Mouse (Mus musculus) lung, postnatal 36 days (tissue): Measurements from ENCODE around the gene 1500011B03Rik.
A peak's percentile ranks its signal among the peaks of the same experiment; 100 is the strongest.
"Not testable (repeated sequence)": the region's sequence is repeated elsewhere in the genome, so short reads cannot be mapped to it uniquely, and the experiment has no call there.

Source experiments
- DNase-seq: peaks from one replicate; pipeline ENCODE4 v3.0.0; 2022; ENCODE audit warnings: mixed read lengths

Gene 1500011B03Rik

GRCm38 (mm10) chr5:114822796-114823688 is at the start of gene 1500011B03Rik:
1500011B03Rik (minus strand) TSS chr5:114823468.
- peak; percentile 73 for DNase-seq

GRCm38 (mm10) chr5:114865279-114865678 is 42.0 kb upstream of the 1500011B03Rik start:
- no peak for DNase-seq

GRCm38 (mm10) chr5:114864813-114865212 is 41.5 kb upstream of the 1500011B03Rik start:
- no peak for DNase-seq

- no peak for DNase-seq
These were observed 38.5 kb upstream of the 1500011B03Rik start for GRCm38 (mm10) chr5:114861730-114862129.

- DNase-seq, result peak; percentile 84
These were observed 36.0 kb upstream of the 1500011B03Rik start for GRCm38 (mm10) chr5:114859253-114859652.

GRCm38 (mm10) chr5:114858582-114858981 is 35.3 kb upstream of the 1500011B03Rik start, which contains the start of gene Gm9936:
Gm9936 (minus strand) TSS chr5:114858682.
- DNase-seq, result no peak

GRCm38 (mm10) chr5:114853364-114853763 is 30.1 kb upstream of the 1500011B03Rik start, which contains the start of gene 4930519G04Rik:
4930519G04Rik (plus strand) TSS chr5:114853664.
- DNase-seq, result not testable (repeated sequence)

- no peak for DNase-seq
These were observed 28.4 kb upstream of the 1500011B03Rik start for GRCm38 (mm10) chr5:114851565-114852236.

- not testable (repeated sequence) for DNase-seq
These were observed 21.1 kb upstream of the 1500011B03Rik start for GRCm38 (mm10) chr5:114844371-114844770.

GRCm38 (mm10) chr5:114842674-114843073 is 19.4 kb upstream of the 1500011B03Rik start:
- no peak for DNase-seq

GRCm38 (mm10) chr5:114842155-114842554 is 18.9 kb upstream of the 1500011B03Rik start:
- not testable (repeated sequence) for DNase-seq

- DNase-seq, result not testable (repeated sequence)
These were observed 17.2 kb upstream of the 1500011B03Rik start for GRCm38 (mm10) chr5:114840481-114840880.

GRCm38 (mm10) chr5:114836886-114837285 is 13.6 kb upstream of the 1500011B03Rik start:
- no peak for DNase-seq

GRCm38 (mm10) chr5:114829740-114830139 is 6.5 kb upstream of the 1500011B03Rik start:
- DNase-seq, result no peak

- DNase-seq, result no peak
These were observed 4.2 kb upstream of the 1500011B03Rik start for GRCm38 (mm10) chr5:114827427-114827826.

- peak; percentile 86 for DNase-seq
These were observed 2.9 kb upstream of the 1500011B03Rik start for GRCm38 (mm10) chr5:114825978-114826691.

GRCm38 (mm10) chr5:114824197-114824596 is 929 bp upstream of the 1500011B03Rik start:
- peak; percentile 72 for DNase-seq

- no peak for DNase-seq
These were observed 5.1 kb downstream of the 1500011B03Rik start for GRCm38 (mm10) chr5:114818124-114818523.

- DNase-seq, result no peak
These were observed 6.7 kb downstream of the 1500011B03Rik start for GRCm38 (mm10) chr5:114816599-114816998.

- peak; percentile 86 for DNase-seq
These were observed 9.6 kb downstream of the 1500011B03Rik start for GRCm38 (mm10) chr5:114813525-114814181.

GRCm38 (mm10) chr5:114809826-114810225 is 13.4 kb downstream of the 1500011B03Rik start:
- no peak for DNase-seq

- DNase-seq, result no peak
These were observed 14.0 kb downstream of the 1500011B03Rik start for GRCm38 (mm10) chr5:114809181-114809756.
